Mouse (Mus musculus) brain, embryonic 14.5 days (tissue): ENCODE measurements around the gene Mrps24. TPM values are rescaled to one million over a fixed set of nuclear protein-coding genes. Genes with fewer than 3 reads are reported as not detected.

Experiments
- DNase-seq: peaks from one replicate; pipeline ENCODE4 v3.0.0-alpha.2; 2011; ENCODE audit warnings: low read depth
- CTCF ChIP-seq: fragments of 200-500 bp; IDR thresholded peaks from 2 replicates; pipeline ENCODE4 v1.5.1; 2012; ENCODE audit warnings: inconsistent platforms, mild to moderate bottlenecking, moderate library complexity, borderline replicate concordance; ENCODE audit not compliant: insufficient read depth, insufficient read length; ENCODE audit errors: extremely low read depth
- POLR2A ChIP-seq: fragments of 200-500 bp; IDR thresholded peaks from 2 replicates; pipeline ENCODE4 v1.6.1; 2012; ENCODE audit warnings: mild to moderate bottlenecking, inconsistent platforms, borderline replicate concordance; ENCODE audit not compliant: poor library complexity, insufficient read depth, insufficient read length, severe bottlenecking; ENCODE audit errors: extremely low read depth
- polyA plus RNA-seq: library from polyadenylated mRNA; depleted of rRNA; stranded (reverse); fragments of >200 nt; gene quantifications from 2 replicates; pipeline ENCODE4 v1.2.3, GENCODE M21; 2012; rRNA removed

Gene Mrps24
- 112 and 159 TPM in 2 replicates for polyA plus RNA-seq

- DNase-seq: no peak
Observed at GRCm38 (mm10) chr11:5715630-5716105, at the start of gene Mrps24. Mrps24 (minus strand) TSS chr11:5715680.

GRCm38 (mm10) chr11:5762633-5762982 lies 47.1 kb upstream of the Mrps24 start:
- no peak for DNase-seq
- TF ChIP-seq POLR2A (no peak), CTCF (no peak)

More at GRCm38 (mm10) chr11:5715630-5716105, at the start of gene Mrps24:
- TF ChIP-seq CTCF: no peak
- no peak for TF ChIP-seq POLR2A

GRCm38 (mm10) chr11:5761820-5762632 lies 46.5 kb upstream of the Mrps24 start, which contains the start of gene Urgcp:
Urgcp (minus strand) TSS chr11:5762376.
- DNase-seq: peak; percentile 98
- TF ChIP-seq POLR2A (peak; percentile 95), CTCF (peak; percentile 17; the same call in 1 of the 2 replicates)

- TF ChIP-seq CTCF: no peak
- TF ChIP-seq POLR2A: no peak
Observed at GRCm38 (mm10) chr11:5753755-5754154, 38.3 kb upstream of the Mrps24 start.

GRCm38 (mm10) chr11:5744951-5745350 lies 29.5 kb upstream of the Mrps24 start:
- no peak for DNase-seq

More at GRCm38 (mm10) chr11:5753755-5754154, 38.3 kb upstream of the Mrps24 start:
- no peak for DNase-seq

GRCm38 (mm10) chr11:5742106-5742505 lies 26.6 kb upstream of the Mrps24 start:
- TF ChIP-seq POLR2A (no peak), CTCF (no peak)

More at GRCm38 (mm10) chr11:5744951-5745350, 29.5 kb upstream of the Mrps24 start:
- TF ChIP-seq CTCF (no peak), POLR2A (no peak)

GRCm38 (mm10) chr11:5740965-5741627 lies 25.6 kb upstream of the Mrps24 start:
- TF ChIP-seq CTCF: no peak
- peak; percentile 36; the same call in 1 of the 2 replicates for TF ChIP-seq POLR2A
- peak; percentile 71 for DNase-seq

More at GRCm38 (mm10) chr11:5742106-5742505, 26.6 kb upstream of the Mrps24 start:
- DNase-seq: no peak

GRCm38 (mm10) chr11:5740599-5740964 lies 25.1 kb upstream of the Mrps24 start:
- peak; percentile 52 for DNase-seq

GRCm38 (mm10) chr11:5739846-5740245 lies 24.4 kb upstream of the Mrps24 start:
- no peak for TF ChIP-seq POLR2A
- no peak for TF ChIP-seq CTCF
- DNase-seq: no peak

More at GRCm38 (mm10) chr11:5740599-5740964, 25.1 kb upstream of the Mrps24 start:
- TF ChIP-seq POLR2A (no peak), CTCF (no peak)

- no peak for DNase-seq
- TF ChIP-seq POLR2A: no peak
- no peak for TF ChIP-seq CTCF
Observed at GRCm38 (mm10) chr11:5738888-5739632, 23.6 kb upstream of the Mrps24 start.
